Mouse (Mus musculus) bone marrow, adult 2 months (tissue): Measurements from ENCODE around the gene Opn1sw. TPM values are rescaled to one million over a fixed set of nuclear protein-coding genes. Genes with fewer than 3 reads are reported as not detected.
"Not testable (repeated sequence)": the region's sequence is repeated elsewhere in the genome, so short reads cannot be mapped to it uniquely, and the experiment has no call there.

Source experiments
- H3K27ac ChIP-seq: fragments of 200-500 bp; 2 replicates; pipeline ENCODE4 v1.5.1; 2012; ENCODE audit warnings: low read depth, mild to moderate bottlenecking, control low read depth, inconsistent platforms, low read length; ENCODE audit not compliant: control insufficient read depth, poor library complexity, insufficient read depth
- H3K4me1 ChIP-seq: fragments of 200-500 bp; 2 replicates; pipeline ENCODE4 v1.6.1; 2011; ENCODE audit warnings: low read length; ENCODE audit not compliant: control insufficient read depth, insufficient read depth
- H3K4me3 ChIP-seq: fragments of 200-500 bp; replicated peaks from 2 replicates; pipeline ENCODE3; 2011; ENCODE audit warnings: mild to moderate bottlenecking, low read depth, low read length, control low read depth; ENCODE audit not compliant: control insufficient read depth
- CTCF ChIP-seq: fragments of 200-500 bp; IDR thresholded peaks from 2 replicates; pipeline ENCODE4 v1.5.1; 2011; ENCODE audit warnings: low read length, control low read depth; ENCODE audit not compliant: control insufficient read depth, insufficient read depth
- POLR2A ChIP-seq: fragments of 200-500 bp; IDR thresholded peaks from 2 replicates; pipeline ENCODE4 v1.6.1; 2011; ENCODE audit warnings: low read depth, mild to moderate bottlenecking, control low read depth, low read length, borderline replicate concordance; ENCODE audit not compliant: control insufficient read depth
- WGBS: fragments of 180-500 bp; shearing (Covaris S2); methylation state at CpG from one replicate; pipeline ENCODE4 v1.1.7; 2018; 5-methylcytosine and 5-hydroxymethylcytosine counted together
- polyA plus RNA-seq: library from polyadenylated mRNA; stranded (reverse); fragments of >200 nt; gene quantifications from 2 replicates; pipeline ENCODE4 v1.2.4, GENCODE M21; 2011; ENCODE audit warnings: low replicate concordance; ENCODE audit not compliant: missing spikeins, insufficient read depth, insufficient read length

Opn1sw gene
- polyA plus RNA-seq, 1 experiment = not detected

GRCm38 (mm10) chr6:29399851-29400250 is 11.6 kb upstream of the Opn1sw start:
- no peak for TF ChIP-seq CTCF
- no peak overlapping the region for H3K4me3 ChIP-seq
- H3K27ac ChIP-seq = no peak overlapping the region
- no peaks in the 10 kb centered on the region for H3K4me1 ChIP-seq
- 81% methylated on average over 4 of the region's 4 CpGs for WGBS

GRCm38 (mm10) chr6:29397575-29397974 is 9.3 kb upstream of the Opn1sw start:
- Histone ChIP-seq H3K4me3 (no peak overlapping the region), H3K4me1 (no peaks in the 10 kb centered on the region), H3K27ac (no peak overlapping the region)
- 63% methylated on average over 6 of the region's 6 CpGs for WGBS
- TF ChIP-seq CTCF = no peak
- no peak for TF ChIP-seq POLR2A

- H3K4me1 ChIP-seq = no peaks in the 10 kb centered on the region
- no peak overlapping the region for H3K27ac ChIP-seq
- H3K4me3 ChIP-seq = no peak overlapping the region
- TF ChIP-seq POLR2A = no peak
- 26% methylated on average over 24 of the region's 24 CpGs for WGBS
Measured at GRCm38 (mm10) chr6:29396714-29397540, 8.7 kb upstream of the Opn1sw start.

GRCm38 (mm10) chr6:29395910-29396713 is 7.8 kb upstream of the Opn1sw start, which contains the start of gene Ccdc136:
TSS of gene Ccdc136 (plus strand) at chr6:29396309.
- no peak for TF ChIP-seq POLR2A
- no peak for TF ChIP-seq CTCF
- Histone ChIP-seq H3K4me3 (no peak within 1 kb of the TSS), H3K27ac (no peak within 1 kb of the TSS), H3K4me1 (no peaks in the 10 kb centered on the region)
- WGBS = 1% methylated on average over 49 of the region's 49 CpGs

- Histone ChIP-seq H3K4me3 (no peak overlapping the region), H3K4me1 (no peaks in the 10 kb centered on the region), H3K27ac (no peak overlapping the region)
- 73% methylated on average over 1 of the region's 1 CpGs for WGBS
- no peak for TF ChIP-seq CTCF
- TF ChIP-seq POLR2A = no peak
Measured at GRCm38 (mm10) chr6:29394286-29394685, 6.0 kb upstream of the Opn1sw start.

GRCm38 (mm10) chr6:29391802-29392201 is 3.5 kb upstream of the Opn1sw start:
- no peak overlapping the region for H3K27ac ChIP-seq
- H3K4me3 ChIP-seq = no peak overlapping the region
- TF ChIP-seq CTCF = no peak
- no peaks in the 10 kb centered on the region for H3K4me1 ChIP-seq
- 67% methylated on average over 4 of the region's 4 CpGs for WGBS

- H3K4me1 ChIP-seq, H3K4me3 ChIP-seq, H3K27ac ChIP-seq: not testable (repeated sequence)
- 68% methylated on average over 8 of the region's 8 CpGs for WGBS
Measured at GRCm38 (mm10) chr6:29391241-29391640, 3.0 kb upstream of the Opn1sw start.

- not testable (repeated sequence) for H3K27ac ChIP-seq, H3K4me3 ChIP-seq, H3K4me1 ChIP-seq
- WGBS = 75% methylated on average over 1 of the region's 1 CpGs
Measured at GRCm38 (mm10) chr6:29390500-29390899, 2.2 kb upstream of the Opn1sw start.

GRCm38 (mm10) chr6:29389425-29389824 is 1.2 kb upstream of the Opn1sw start:
- Histone ChIP-seq H3K4me1 (no peaks in the 10 kb centered on the region), H3K4me3 (no peak overlapping the region), H3K27ac (no peak overlapping the region)
- WGBS = 45% methylated on average over 9 of the region's 9 CpGs
- TF ChIP-seq POLR2A = no peak
- no peak for TF ChIP-seq CTCF
